Mouse (Mus musculus) embryo, embryonic 10 days (tissue): ENCODE measurements around the gene Olfr67.
"Not testable (repeated sequence)": the region's sequence is repeated elsewhere in the genome, so short reads cannot be mapped to it uniquely, and the experiment has no call there.

Source experiments
- DNase-seq: peaks from one replicate; pipeline ENCODE4 v3.0.0-alpha.2; 2015; ENCODE audit warnings: low spot score

Olfr67 gene

GRCm38 (mm10) chr7:103771494-103771893 lies 20.1 kb downstream of the Olfr67 start, which contains the start of gene Olfr69:
Gene Olfr69 (minus strand): TSS chr7:103771594.
- DNase-seq: no peak

GRCm38 (mm10) chr7:103767687-103768086 lies 23.9 kb downstream of the Olfr67 start:
- DNase-seq: not testable (repeated sequence)

- DNase-seq: not testable (repeated sequence)
Observed at GRCm38 (mm10) chr7:103762212-103762611, 29.4 kb downstream of the Olfr67 start.

- no peak for DNase-seq
Observed at GRCm38 (mm10) chr7:103757233-103757632, 34.4 kb downstream of the Olfr67 start, which contains the start of gene Olfr630. Gene Olfr630 (minus strand): TSS chr7:103757333.

- DNase-seq: no peak
Observed at GRCm38 (mm10) chr7:103744843-103745242, 46.8 kb downstream of the Olfr67 start, which contains the start of gene Olfr629. Gene Olfr629 (minus strand): TSS chr7:103744943.
